Mouse (Mus musculus) midbrain, embryonic 16.5 days (tissue): Measurements from ENCODE around the gene Kmt2b. TPM values are rescaled to one million over a fixed set of nuclear protein-coding genes. Genes with fewer than 3 reads are reported as not detected.

Source experiments
- ATAC-seq: fragments of 200-750 bp; cut with Nextera tagmentation; 2 replicates; pipeline ENCODE4 v1.8.0; 2017; ENCODE audit warnings: moderate TSS enrichment
- H3K27ac ChIP-seq: fragments of 300-500 bp; sonication (generic); 2 replicates; pipeline ENCODE4 v1.5.1; 2014; ENCODE audit warnings: mild to moderate bottlenecking, low read length, mixed read lengths
- H3K27me3 ChIP-seq: fragments of 300-500 bp; sonication (generic); 2 replicates; pipeline ENCODE4 v1.6.1; 2014; ENCODE audit warnings: low read depth, low read length, mixed read lengths; ENCODE audit not compliant: control insufficient read depth, insufficient read depth
- H3K36me3 ChIP-seq: fragments of 300-500 bp; sonication (generic); 2 replicates; pipeline ENCODE4 v1.6.1; 2014; ENCODE audit warnings: mild to moderate bottlenecking, low read length, moderate library complexity, mixed read lengths; ENCODE audit not compliant: control insufficient read depth, insufficient read depth
- H3K4me1 ChIP-seq: fragments of 300-500 bp; sonication (generic); 2 replicates; pipeline ENCODE4 v1.6.1; 2014; ENCODE audit warnings: mild to moderate bottlenecking, low read length, mixed read lengths; ENCODE audit not compliant: control insufficient read depth, insufficient read depth
- H3K4me2 ChIP-seq: fragments of 300-500 bp; sonication (generic); 2 replicates; pipeline ENCODE4 v1.6.1; 2014; ENCODE audit warnings: mild to moderate bottlenecking, low read length, mixed read lengths
- H3K4me3 ChIP-seq: fragments of 300-500 bp; sonication (generic); 2 replicates; pipeline ENCODE4 v1.5.1; 2014; ENCODE audit warnings: low read depth, mild to moderate bottlenecking, low read length, moderate library complexity, mixed read lengths
- H3K9ac ChIP-seq: fragments of 300-500 bp; sonication (generic); 2 replicates; pipeline ENCODE4 v1.6.1; 2014; ENCODE audit warnings: low read depth, low read length, mixed read lengths
- H3K9me3 ChIP-seq: fragments of 300-500 bp; sonication (generic); replicated peaks from 2 replicates; pipeline ENCODE4 v1.6.1; 2014; ENCODE audit warnings: mild to moderate bottlenecking, low read length, mixed read lengths; ENCODE audit not compliant: control insufficient read depth, poor library complexity, severe bottlenecking
- WGBS: fragments of 180-500 bp; shearing (Covaris S2); extraction: QIAGEN DNeasy Blood & Tissue Kit; methylation state at CpG from one replicate; pipeline ENCODE4 v1.1.7; 2014; 5-methylcytosine and 5-hydroxymethylcytosine counted together
- microRNA-seq: library from miRNA; unstranded; fragments of <30 nt; microRNA quantifications from one replicate; pipeline ENCODE4, GENCODE M21; 2017
- polyA plus RNA-seq: library from polyadenylated mRNA; unstranded; fragments of >200 nt; fragmentation: Nextera tagmentation; extraction: Ambion mirVana; gene quantifications from 2 replicates; pipeline ENCODE4 v1.2.1, GENCODE M21; 2015

Kmt2b gene
- polyA plus RNA-seq, 1 experiment from 2014 or later = 9.1 TPM

- no peak for ATAC-seq
- H3K36me3 ChIP-seq = peaks cover 61% of the 10 kb centered on the region
- no peaks in the 10 kb centered on the region for H3K9me3 ChIP-seq
- H3K4me1 ChIP-seq = no peaks in the 10 kb centered on the region
- 47% methylated on average over 10 of the region's 10 CpGs for WGBS
- H3K27me3 ChIP-seq = no peaks in the 10 kb centered on the region
- H3K4me3 ChIP-seq = no peak overlapping the region
- no peak overlapping the region for H3K27ac ChIP-seq
- H3K9ac ChIP-seq = no peak overlapping the region
- no peak overlapping the region for H3K4me2 ChIP-seq
Measured at GRCm38 (mm10) chr7:30525954-30526353, 62.6 kb downstream of the Kmt2b start.

- WGBS = 83% methylated on average over 6 of the region's 6 CpGs
- H3K27ac ChIP-seq = no peak overlapping the region
- H3K9me3 ChIP-seq = no peaks in the 10 kb centered on the region
- H3K27me3 ChIP-seq = no peaks in the 10 kb centered on the region
- H3K36me3 ChIP-seq = peaks cover 54% of the 10 kb centered on the region
- H3K4me1 ChIP-seq = no peaks in the 10 kb centered on the region; the same call in 1 of the 2 replicates
- ATAC-seq = no peak
- no peak overlapping the region for H3K9ac ChIP-seq
- no peak overlapping the region for H3K4me2 ChIP-seq
- H3K4me3 ChIP-seq = no peak overlapping the region
Measured at GRCm38 (mm10) chr7:30524487-30524886, 64.0 kb downstream of the Kmt2b start.

- no peak overlapping the region for H3K4me3 ChIP-seq
- H3K27ac ChIP-seq = no peak overlapping the region
- H3K9me3 ChIP-seq = no peaks in the 10 kb centered on the region
- ATAC-seq = no peak
- WGBS = 76% methylated on average over 10 of the region's 10 CpGs
- no peak overlapping the region for H3K4me2 ChIP-seq
- H3K9ac ChIP-seq = no peak overlapping the region
- no peaks in the 10 kb centered on the region for H3K27me3 ChIP-seq
- peaks cover 39% of the 10 kb centered on the region for H3K36me3 ChIP-seq
- no peaks in the 10 kb centered on the region; the same call in 1 of the 2 replicates for H3K4me1 ChIP-seq
Measured at GRCm38 (mm10) chr7:30522871-30523270, 65.7 kb downstream of the Kmt2b start.

DNA sequence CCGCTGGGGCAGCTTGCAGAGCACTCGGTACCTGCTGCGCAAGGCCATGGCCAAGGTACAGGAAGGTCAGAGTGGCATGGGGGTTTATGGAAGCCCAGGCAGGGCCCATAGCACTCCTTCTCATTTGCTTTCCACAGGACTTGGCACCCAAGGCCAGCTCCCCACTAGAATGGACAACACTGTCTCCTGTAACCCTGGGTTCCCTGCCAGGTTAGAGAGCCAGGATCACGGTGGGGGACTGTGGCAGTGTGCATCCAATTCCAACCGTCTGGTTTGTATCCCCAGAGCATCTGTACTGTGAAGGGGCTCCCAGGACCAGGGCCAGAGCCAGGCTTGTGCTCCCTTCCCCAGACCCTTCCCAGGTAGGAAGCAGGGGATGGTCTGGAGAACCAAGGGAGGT is 67.7 kb downstream of the Kmt2b start:
- Histone ChIP-seq H3K4me1 (no peaks in the 10 kb centered on the region; the same call in 1 of the 2 replicates), H3K4me3 (no peak overlapping the region), H3K9me3 (no peaks in the 10 kb centered on the region), H3K27me3 (no peaks in the 10 kb centered on the region), H3K4me2 (no peak overlapping the region), H3K27ac (no peak overlapping the region), H3K36me3 (peaks cover 27% of the 10 kb centered on the region), H3K9ac (no peak overlapping the region)
- 62% methylated on average over 5 of the region's 5 CpGs for WGBS
- peak; percentile 6; the same call in 1 of the 2 replicates for ATAC-seq

DNA sequence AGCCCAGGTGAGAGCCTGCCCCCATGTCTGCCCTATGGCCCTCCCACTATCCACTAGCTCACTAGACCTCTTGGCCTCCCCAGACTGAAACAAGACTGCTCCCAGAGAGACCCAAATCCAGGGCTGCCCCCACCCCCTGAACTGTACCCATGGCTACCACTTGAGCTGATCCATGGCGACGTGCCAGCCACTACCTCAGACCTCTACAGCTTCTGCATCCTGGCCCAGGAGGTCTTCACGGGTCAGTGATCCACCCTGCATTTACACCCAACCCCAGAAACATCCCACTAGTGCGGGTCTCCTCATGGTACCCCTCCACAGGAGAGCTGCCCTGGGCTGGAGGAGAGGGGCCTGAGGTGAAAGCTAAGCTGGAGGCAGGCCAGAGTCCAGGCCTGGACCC is 68.1 kb downstream of the Kmt2b start:
- no peak overlapping the region for H3K27ac ChIP-seq
- H3K4me1 ChIP-seq = no peaks in the 10 kb centered on the region; the same call in 1 of the 2 replicates
- H3K27me3 ChIP-seq = no peaks in the 10 kb centered on the region
- H3K9me3 ChIP-seq = no peaks in the 10 kb centered on the region
- no peak overlapping the region for H3K4me2 ChIP-seq
- H3K36me3 ChIP-seq = peaks cover 23% of the 10 kb centered on the region
- no peak overlapping the region for H3K9ac ChIP-seq
- H3K4me3 ChIP-seq = no peak overlapping the region
- peak; percentile 18 for ATAC-seq
- WGBS = 37% methylated on average over 4 of the region's 4 CpGs

Small RNAs within 50 kb of the gene (microRNA-seq; reads per million reads assigned to microRNA genes)
- 0.52 reads per million for gene Gm38670
- gene Mir3569 = not detected

Other genes starting within 250 kb of the Kmt2b start
- gene Lrfn3, start 226.0 kb downstream of the Kmt2b start, polyA plus RNA-seq = 15.2 and 15.7 TPM in 2 replicates
- 15.3 and 23.5 TPM in 2 replicates for gene Tyrobp, start 175.0 kb downstream of the Kmt2b start, polyA plus RNA-seq
- gene Hcst, start 168.9 kb downstream of the Kmt2b start, polyA plus RNA-seq = not detected in 2 replicates
- 2.7 and 2.9 TPM in 2 replicates for gene Nfkbid, start 167.0 kb downstream of the Kmt2b start, polyA plus RNA-seq
- 761 and 788 TPM in 2 replicates for gene Aplp1, start 143.2 kb downstream of the Kmt2b start, polyA plus RNA-seq
- 0.67 and 0.73 TPM in 2 replicates for gene Kirrel2, start 131.0 kb downstream of the Kmt2b start, polyA plus RNA-seq
- 0.46 and 0.50 TPM in 2 replicates for gene Nphs1, start 130.4 kb downstream of the Kmt2b start, polyA plus RNA-seq
- not detected in 2 replicates for gene Prodh2, start 95.1 kb downstream of the Kmt2b start, polyA plus RNA-seq
- gene Arhgap33, start 53.7 kb downstream of the Kmt2b start, polyA plus RNA-seq = 140 and 149 TPM in 2 replicates
- 7.5 and 11.2 TPM in 2 replicates for gene Hspb6, start 36.5 kb downstream of the Kmt2b start, polyA plus RNA-seq
- 8.2 and 8.5 TPM in 2 replicates for gene Proser3, start 36.4 kb downstream of the Kmt2b start, polyA plus RNA-seq
- gene Lin37, start 28.9 kb downstream of the Kmt2b start, polyA plus RNA-seq = 52.1 and 63.8 TPM in 2 replicates
- 82.0 and 88.4 TPM in 2 replicates for gene U2af1l4, start 25.4 kb downstream of the Kmt2b start, polyA plus RNA-seq
- 18.6 and 19.2 TPM in 2 replicates for gene Gm49396, start 25.4 kb downstream of the Kmt2b start, polyA plus RNA-seq
- gene Psenen, start 25.1 kb downstream of the Kmt2b start, polyA plus RNA-seq = 116 and 124 TPM in 2 replicates
- 4.5 and 4.8 TPM in 2 replicates for gene Igflr1, start 23.3 kb downstream of the Kmt2b start, polyA plus RNA-seq
- 0.20 and 0.22 TPM in 2 replicates for gene Zbtb32, start 10.2 kb upstream of the Kmt2b start, polyA plus RNA-seq
- gene Upk1a, start 24.1 kb upstream of the Kmt2b start, polyA plus RNA-seq = 0.29 and 0.46 TPM in 2 replicates
- gene Cox6b1, start 37.4 kb upstream of the Kmt2b start, polyA plus RNA-seq = 1,035 and 1,037 TPM in 2 replicates
- not detected in 2 replicates for gene Etv2, start 47.1 kb upstream of the Kmt2b start, polyA plus RNA-seq
- 127 and 132 TPM in 2 replicates for gene Rbm42, start 61.6 kb upstream of the Kmt2b start, polyA plus RNA-seq
- 24.4 and 26.9 TPM in 2 replicates for gene Haus5, start 76.3 kb upstream of the Kmt2b start, polyA plus RNA-seq
- gene Pmis2, start 82.9 kb upstream of the Kmt2b start, polyA plus RNA-seq = not detected in 2 replicates
- not detected in 2 replicates for gene 2200002J24Rik, start 110.2 kb upstream of the Kmt2b start, polyA plus RNA-seq
- 1.2 and 2.2 TPM in 2 replicates for gene Atp4a, start 123.5 kb upstream of the Kmt2b start, polyA plus RNA-seq
- gene Tmem147, start 140.8 kb upstream of the Kmt2b start, polyA plus RNA-seq = 233 and 254 TPM in 2 replicates
- gene Gapdhs, start 155.0 kb upstream of the Kmt2b start, polyA plus RNA-seq = 1.1 and 1.7 TPM in 2 replicates
- gene Sbsn, start 162.7 kb upstream of the Kmt2b start, polyA plus RNA-seq = 1.6 and 2.0 TPM in 2 replicates
- 2.8 and 3.6 TPM in 2 replicates for gene Dmkn, start 175.0 kb upstream of the Kmt2b start, polyA plus RNA-seq
- gene Krtdap, start 199.2 kb upstream of the Kmt2b start, polyA plus RNA-seq = not detected in 2 replicates
- 0.13 TPM in 1 of 2 replicates, not detected in the other for gene Ffar2, start 235.0 kb upstream of the Kmt2b start, polyA plus RNA-seq